Mouse (Mus musculus) left cerebral cortex, adult 9 months (tissue): ENCODE results near the gene Psmb11.
A peak's percentile ranks its signal among the peaks of the same experiment; 100 is the strongest.

Experiments used
- DNase-seq, 2 experiments: peaks; one replicate each; pipeline ENCODE4 v3.0.0; 2022; ENCODE audit warnings: low spot score in 2 of 2

Psmb11 gene

GRCm38 (mm10) chr14:54621133-54621532 is at the start of gene Psmb11:
Gene Psmb11, plus strand, starts transcription at chr14:54621433.
- DNase-seq, result no peak

- DNase-seq, result no peak
These were observed 49.1 kb upstream of the Psmb11 start for GRCm38 (mm10) chr14:54572122-54572521.

- DNase-seq, result no peak
These were observed 48.2 kb upstream of the Psmb11 start for GRCm38 (mm10) chr14:54572790-54573736.

GRCm38 (mm10) chr14:54574253-54574652 is 47.0 kb upstream of the Psmb11 start:
- DNase-seq, result no peak

- no peak for DNase-seq
These were observed 46.2 kb upstream of the Psmb11 start for GRCm38 (mm10) chr14:54575031-54575430.

GRCm38 (mm10) chr14:54575631-54576030 is 45.6 kb upstream of the Psmb11 start:
- no peak for DNase-seq

- DNase-seq, result no peak
These were observed 44.8 kb upstream of the Psmb11 start for GRCm38 (mm10) chr14:54576241-54577088.

- peak in 1 of 2 experiments; percentile 71 for DNase-seq
These were observed 43.9 kb upstream of the Psmb11 start, which contains the start of gene Ajuba for GRCm38 (mm10) chr14:54577089-54577982. Gene Ajuba, minus strand, starts transcription at chr14:54577558.

GRCm38 (mm10) chr14:54578063-54578462 is 43.2 kb upstream of the Psmb11 start:
- DNase-seq, result peak in 1 of 2 experiments; percentile 26

- no peak for DNase-seq
These were observed 41.6 kb upstream of the Psmb11 start for GRCm38 (mm10) chr14:54579638-54580037.

GRCm38 (mm10) chr14:54582536-54582935 is 38.7 kb upstream of the Psmb11 start:
- DNase-seq, result no peak

- peak in 1 of 2 experiments; percentile 65 for DNase-seq
These were observed 37.4 kb upstream of the Psmb11 start for GRCm38 (mm10) chr14:54583681-54584338.

GRCm38 (mm10) chr14:54591056-54591455 is 30.2 kb upstream of the Psmb11 start:
- no peak for DNase-seq

GRCm38 (mm10) chr14:54592319-54592934 is 28.8 kb upstream of the Psmb11 start:
- DNase-seq, result peak in 1 of 2 experiments; percentile 60

- no peak for DNase-seq
These were observed 27.2 kb upstream of the Psmb11 start for GRCm38 (mm10) chr14:54594055-54594454.

- DNase-seq, result peak in 1 of 2 experiments; percentile 54
These were observed 26.4 kb upstream of the Psmb11 start for GRCm38 (mm10) chr14:54594631-54595414.

GRCm38 (mm10) chr14:54597084-54597483 is 24.1 kb upstream of the Psmb11 start:
- DNase-seq, result no peak

GRCm38 (mm10) chr14:54601601-54602000 is 19.6 kb upstream of the Psmb11 start:
- no peak for DNase-seq

- no peak for DNase-seq
These were observed 18.6 kb upstream of the Psmb11 start for GRCm38 (mm10) chr14:54602613-54603012.
